Mouse (Mus musculus): ENCODE results near the gene Tns4.

Gene Tns4

DNA sequence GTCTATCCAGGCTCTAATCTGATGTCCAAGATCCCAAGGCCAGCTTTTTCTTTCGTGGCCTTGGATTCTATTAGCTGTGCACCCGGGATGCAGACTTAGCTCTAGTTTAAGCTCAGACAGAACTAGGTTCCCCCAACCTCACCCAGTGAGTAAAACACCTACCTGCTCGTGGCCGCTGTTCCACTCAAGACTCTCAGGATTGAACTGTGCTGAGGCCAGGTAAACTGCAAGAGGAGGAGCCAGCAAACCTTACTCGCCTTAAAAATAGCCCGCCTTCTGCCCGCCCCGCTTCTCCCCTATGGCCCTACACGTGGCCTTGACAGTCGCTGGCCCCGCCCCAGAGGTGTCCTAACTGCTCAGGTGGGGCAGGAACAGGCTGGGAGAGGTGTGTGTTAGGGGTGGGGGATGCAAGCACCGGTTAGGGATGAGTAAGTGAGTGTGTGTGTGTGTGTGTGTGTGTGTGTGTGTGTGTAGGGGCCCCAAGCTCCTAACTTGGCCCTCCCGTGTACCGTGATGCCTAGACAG lies at the start of gene Tns4:
Tns4 (minus strand) TSS at position 230 of the 525 bp plus-strand sequence.
- DNase-seq (ENCODE audit: low spot score in 2 of 2) = no peak

DNA sequence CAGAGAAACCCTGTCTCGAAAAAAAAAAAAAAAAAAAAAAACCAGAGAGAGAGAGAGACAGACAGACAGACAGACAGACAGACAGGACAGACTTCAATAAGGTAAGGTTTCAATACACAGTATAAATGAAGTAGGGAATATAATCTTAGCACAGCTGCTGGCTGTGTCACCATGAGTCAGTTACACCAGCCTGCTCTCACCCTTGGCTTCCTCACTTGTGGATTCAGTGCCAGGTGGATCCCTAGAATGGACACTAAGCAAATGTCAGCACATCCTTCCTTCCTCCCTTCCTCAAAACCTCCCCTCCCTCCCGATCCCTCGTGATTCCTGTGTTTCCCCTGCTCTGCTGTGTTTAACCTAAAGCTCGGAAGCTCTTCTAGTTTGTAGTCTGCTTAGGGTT lies 48.3 kb upstream of the Tns4 start:
- DNase-seq (ENCODE audit: low spot score in 2 of 2) = no peak

DNA sequence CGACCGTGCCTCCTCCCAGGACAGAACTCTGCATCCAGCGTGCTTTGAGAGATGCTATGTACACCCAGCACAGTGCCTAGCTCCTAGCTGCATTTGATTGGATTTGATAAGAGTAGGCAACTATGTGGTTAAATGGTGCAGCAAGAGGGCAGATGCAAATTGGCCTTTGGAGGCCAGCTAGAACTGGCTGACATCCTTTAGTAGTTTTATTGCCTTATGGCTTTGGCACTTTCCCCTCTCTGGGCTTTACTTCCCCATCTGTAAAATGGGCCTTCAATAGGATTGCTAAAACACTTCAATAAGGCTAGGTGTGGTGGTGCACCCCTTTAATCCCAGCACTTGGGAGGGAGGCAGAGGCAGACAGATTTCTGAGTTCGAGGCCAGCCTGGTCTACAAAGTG lies 47.9 kb upstream of the Tns4 start:
- DNase-seq (ENCODE audit: low spot score in 2 of 2) = no peak

DNA sequence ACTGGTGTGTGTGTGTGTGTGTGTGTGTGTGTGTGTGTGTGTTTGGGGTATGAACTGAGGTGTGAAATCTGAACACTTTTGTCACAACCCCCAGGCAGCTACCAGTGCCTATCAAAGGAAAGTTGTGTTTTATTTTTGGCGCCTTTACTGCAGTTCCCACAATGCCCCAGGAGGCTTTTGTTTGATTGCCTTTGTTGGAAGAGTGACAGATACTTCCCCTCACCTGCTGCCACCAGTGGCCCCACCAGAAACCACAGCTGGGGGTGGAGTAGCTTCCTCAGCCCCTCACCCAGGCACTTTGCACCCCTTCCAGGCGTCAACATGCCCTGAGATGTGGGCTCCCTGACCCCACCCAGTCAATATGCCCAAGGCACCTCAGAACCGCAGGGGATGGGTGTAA lies 47.3 kb upstream of the Tns4 start:
- DNase-seq (ENCODE audit: low spot score in 2 of 2) = peak; percentile 84

DNA sequence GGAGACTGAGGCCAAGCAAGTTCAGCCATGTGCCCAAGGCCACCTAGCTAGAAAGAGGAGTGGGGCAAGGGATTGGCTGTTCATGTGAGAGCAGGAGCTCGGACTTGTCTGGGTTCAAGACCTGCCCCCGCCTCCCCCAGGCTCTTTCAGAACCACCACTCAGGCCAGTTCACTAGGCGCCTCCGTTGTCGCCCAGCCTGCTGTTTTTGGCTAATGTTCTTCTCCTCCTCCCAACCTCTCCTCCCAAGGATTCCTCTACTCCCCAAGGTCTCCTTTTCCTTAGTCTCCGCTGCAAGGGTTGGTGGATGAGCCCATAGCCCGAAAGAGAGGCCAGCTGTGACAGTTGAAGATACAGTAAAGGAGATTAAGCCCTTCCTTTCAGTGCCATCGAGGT lies 45.9 kb upstream of the Tns4 start:
- DNase-seq (ENCODE audit: low spot score in 2 of 2) = no peak

DNA sequence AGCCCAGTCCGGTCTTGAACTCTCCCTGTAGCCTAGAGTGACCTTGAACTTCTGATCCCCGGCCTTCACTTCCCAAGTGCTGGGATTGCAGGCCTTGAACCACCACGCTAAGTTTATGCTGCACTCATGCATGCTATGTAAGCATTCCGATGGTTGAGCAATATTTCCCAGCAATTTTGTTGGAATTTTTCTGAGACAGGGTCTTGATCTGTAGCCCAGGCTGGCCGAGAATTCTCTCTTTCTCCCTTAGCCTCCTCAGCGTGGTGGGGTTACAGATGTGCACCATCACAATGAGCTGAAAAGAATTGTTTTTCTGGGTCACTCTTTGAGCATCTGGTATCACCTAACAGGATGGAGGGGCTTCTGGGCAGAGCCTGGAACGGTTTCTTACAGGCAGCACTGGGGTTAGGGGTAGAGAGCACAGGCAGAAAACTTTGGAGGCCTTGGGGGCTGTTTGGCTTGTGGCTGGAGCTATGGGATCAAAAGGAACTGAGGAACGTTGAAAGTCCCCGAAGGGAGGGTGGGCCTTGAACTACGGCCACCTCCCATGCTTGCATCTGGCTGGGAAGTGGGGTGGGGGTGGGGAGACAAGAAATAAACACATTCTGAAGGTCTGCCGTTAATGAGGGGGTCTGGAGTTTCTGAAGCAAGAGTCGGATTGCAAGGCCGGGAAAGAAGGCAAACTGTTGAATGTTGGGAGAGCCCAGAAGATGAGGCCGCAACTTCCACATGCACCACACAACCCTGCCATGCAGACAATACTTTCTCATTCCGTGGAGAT lies 45.4 kb upstream of the Tns4 start:
- no peak for DNase-seq (ENCODE audit: low spot score in 2 of 2)

DNA sequence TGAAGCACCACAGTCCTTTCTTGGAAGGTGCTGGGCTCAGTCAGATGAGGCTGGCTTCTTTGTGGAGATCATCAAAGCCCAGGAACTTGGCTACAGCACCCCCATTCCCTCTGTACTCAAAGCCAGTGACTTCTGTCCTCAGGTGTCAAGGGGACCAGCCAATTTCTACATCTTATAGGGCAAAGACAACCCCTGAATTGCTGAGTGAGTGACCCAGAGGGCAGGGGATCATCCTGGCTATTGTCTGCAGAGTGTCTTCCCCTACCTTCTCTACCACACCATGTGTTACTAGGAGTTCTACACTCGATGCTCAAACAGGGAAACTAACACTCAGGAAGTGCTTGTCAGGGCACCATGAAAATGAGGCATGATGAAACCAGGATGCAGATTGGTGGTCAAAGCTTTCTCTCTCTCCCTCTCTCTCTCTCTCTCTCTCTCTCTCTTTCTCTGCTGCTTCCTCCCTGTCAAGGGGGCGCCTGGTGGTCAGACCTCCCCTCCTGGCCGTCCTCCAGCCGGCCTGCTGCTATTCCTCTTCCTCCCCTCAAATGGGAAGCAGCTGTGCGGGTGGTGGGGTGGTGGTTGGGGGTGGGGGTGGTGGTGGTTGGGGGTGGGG lies 44.3 kb upstream of the Tns4 start:
- DNase-seq (ENCODE audit: low spot score in 2 of 2) = no peak

DNA sequence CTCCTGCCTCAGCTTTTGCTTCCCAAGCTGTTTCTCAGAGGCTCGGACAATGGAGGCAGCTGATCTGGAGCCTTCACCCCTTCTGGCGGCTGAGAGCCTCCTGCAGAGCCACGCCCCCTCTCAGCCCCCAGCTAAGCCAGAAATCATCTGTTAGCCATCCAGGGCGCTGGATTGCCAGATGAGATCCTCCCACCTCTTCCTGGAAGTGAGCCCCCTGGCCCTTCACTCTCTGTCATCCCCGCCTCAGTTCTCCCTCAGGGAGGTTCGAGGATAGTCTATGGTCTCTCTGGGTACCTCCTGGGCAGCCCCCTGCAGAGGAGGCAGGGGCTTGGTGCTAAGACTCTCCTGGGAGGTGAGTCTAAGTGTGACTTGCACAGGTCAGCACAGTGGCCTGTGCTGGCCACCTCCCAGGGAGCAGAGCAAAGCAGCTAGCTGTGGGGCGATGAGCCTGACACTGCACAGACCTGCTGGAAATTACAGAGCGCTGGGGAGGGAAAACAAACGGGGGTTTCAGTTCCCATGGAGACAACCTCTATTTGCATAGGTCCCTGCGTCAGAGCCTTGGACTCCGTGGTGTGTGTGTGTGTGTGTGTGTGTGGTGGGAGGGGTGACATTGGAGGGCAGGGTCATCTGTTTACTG lies 43.1 kb upstream of the Tns4 start:
- DNase-seq (ENCODE audit: low spot score in 2 of 2) = peak; percentile 66 to 70

DNA sequence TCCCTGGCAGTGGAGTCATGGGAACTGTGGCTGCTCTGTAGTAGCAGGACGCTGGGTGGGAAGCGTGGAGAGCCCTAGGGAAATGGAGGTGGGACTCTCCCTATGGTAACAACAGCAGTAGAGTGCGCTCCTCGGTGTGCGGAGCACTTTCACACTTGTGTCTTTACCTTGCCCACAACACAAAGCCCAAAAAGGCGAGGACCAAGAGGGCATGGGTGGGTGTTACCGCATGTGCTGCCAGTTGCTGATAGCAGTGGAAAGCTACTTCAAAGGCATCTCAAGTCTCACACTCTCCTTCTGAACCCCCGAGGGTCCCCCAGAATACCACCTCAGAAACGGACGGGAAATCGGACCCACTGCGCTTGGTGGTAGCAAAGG lies 42.3 kb upstream of the Tns4 start:
- DNase-seq (ENCODE audit: low spot score in 2 of 2) = no peak

DNA sequence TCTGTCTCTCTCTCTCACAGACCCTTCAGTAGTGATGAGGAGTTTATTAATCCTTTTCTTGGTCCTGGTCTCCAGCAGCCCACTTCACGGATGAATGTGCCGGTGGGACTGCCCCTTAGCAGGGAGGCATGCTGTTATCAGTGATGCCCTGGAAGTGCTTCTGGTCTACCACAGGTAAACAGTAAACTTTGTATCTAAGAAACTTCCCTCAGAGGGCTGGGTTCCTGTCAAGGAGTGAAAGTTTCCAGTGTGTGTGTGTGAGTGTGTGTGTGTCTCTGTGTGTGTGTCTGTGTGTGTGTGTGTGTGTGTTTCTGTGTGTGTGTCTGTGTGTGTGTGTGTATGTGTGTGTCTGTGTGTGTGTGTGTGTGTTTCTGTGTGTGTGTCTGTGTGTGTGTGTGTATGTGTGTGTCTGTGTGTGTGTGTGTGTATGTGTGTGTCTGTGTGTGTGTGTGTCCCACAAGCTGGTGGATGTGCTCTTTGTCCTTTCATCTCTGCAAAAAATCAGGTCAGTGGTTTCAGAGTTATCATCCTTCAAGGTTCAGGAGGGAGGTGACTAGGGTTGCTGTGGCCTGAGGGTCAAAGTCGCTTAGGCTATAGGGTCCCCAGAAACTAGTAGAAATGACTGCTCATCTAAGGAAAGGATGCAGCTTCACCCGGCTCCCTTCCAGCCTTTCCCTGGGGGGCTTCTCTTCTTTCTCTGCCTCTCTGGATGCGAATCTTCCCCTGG lies 41.8 kb upstream of the Tns4 start:
- no peak for DNase-seq (ENCODE audit: low spot score in 2 of 2)

DNA sequence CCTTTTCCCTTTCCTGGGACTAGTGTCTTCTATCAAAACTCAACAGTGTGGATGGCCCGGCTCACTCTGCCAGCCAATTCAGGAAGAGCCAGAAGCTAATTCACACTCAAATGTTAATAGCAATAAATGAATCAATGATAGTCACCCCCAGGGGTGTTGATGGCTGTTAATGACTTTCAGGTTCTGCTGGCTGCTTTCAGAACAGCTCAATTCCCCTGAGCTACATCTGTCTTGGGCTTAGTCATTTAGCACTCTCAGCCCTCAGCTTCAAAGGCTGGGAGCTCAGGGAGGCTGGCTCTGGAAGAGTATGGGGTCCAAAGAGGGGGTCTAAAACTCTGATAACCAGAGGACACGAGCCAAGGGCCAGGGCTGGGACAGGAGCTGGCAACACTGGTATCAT lies 40.2 kb upstream of the Tns4 start:
- DNase-seq (ENCODE audit: low spot score in 2 of 2) = no peak

DNA sequence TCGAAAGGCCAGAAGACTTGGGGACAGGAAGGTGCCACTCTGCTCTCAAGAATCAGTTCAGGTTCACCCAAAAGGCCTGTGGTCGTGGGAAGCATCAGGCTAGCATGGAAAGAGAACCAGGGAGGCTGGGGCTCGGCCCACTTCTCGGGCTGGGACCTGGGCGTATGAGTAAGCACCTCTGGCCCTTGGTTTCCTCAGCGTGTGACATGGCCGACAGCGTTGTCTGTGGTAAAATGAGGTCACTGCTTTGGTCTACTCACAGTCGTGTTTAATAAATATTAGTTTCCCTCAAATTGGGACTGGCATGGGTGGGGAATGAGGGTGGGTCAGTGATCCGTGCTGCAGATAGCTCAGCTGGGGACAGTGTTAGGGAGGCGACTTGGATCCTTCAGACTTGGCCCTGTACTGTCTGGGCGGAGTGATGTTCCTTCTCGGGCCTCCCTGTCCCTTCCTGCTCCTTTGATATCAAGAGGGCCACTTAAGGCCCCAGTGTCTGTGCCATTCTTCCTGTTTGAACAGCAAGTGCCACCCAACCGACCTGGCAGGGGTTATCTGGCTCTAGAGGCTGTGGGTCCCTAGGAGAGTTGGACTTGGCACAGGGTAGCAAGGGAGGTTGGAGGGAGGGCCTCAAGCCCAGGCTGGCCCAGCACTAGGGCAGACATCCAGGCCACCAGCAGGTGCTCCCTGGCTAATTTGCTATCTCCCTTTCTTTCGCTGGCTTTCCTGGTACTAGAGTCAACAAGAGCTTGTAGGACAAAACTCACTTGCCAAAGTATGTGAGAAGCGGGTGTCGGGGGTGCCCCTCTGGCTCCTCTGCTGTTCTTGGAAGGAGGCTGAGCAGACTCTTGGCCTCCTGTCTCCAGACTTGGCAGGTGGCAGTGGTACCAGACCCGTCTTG lies 38.9 kb upstream of the Tns4 start:
- DNase-seq (ENCODE audit: low spot score in 2 of 2) = no peak

DNA sequence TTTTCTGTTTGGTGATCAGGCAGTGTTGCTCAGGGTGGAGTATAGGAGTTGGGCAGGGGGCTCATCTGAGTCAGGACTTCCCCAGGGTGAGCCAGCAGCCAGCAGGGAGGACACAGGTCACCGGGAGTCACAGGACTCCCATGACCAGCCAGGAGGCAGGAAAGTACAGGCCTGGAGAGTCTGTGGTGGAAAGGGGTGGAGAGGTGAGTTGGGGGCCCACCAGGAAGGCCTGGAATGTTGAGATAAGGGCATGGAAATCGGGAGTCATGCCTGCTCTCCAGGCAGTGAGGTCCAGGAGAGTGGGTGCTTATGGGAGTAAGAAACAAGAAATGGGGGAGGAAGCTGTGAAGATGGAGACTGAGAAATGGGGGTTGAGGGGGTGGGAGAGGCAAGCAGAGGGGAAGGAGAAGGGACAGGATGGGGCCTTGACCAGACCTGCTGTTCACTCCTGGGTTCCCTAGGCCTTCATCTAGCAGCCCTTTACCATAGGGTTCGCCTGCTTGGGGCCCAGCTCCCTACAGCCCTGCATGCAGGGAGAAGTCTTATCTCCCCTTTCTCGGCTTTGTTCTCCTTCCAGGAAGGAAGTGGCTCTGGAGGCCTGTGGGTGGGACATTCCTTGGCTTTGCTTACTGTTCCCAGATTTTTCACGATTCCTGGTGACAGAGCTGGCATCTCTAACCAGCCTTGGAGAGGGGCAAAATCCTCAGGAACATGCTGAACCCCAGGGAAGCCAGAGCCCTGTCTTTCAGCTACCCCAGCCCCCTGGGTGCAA lies 37.6 kb upstream of the Tns4 start:
- DNase-seq (ENCODE audit: low spot score in 2 of 2) = no peak

DNA sequence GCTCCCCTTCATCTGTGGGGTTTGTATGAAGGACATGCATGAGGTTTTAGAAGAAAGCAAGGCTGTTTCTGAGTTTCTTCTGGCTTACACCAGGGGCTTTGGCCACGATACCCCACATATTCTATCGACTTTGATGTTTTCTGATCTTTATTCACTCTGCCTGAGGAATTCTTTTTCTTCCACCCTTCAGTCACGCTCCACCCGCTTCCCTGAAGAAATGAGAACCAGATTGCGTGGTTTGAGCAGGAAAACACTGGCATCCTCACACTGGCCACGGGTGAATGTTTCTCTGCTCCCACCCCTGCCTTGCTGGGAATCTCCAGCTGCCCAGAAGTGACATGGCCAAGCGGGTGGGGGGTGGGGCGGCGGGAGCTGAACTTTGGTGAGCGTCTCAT lies 35.5 kb upstream of the Tns4 start:
- no peak for DNase-seq (ENCODE audit: low spot score in 2 of 2)

DNA sequence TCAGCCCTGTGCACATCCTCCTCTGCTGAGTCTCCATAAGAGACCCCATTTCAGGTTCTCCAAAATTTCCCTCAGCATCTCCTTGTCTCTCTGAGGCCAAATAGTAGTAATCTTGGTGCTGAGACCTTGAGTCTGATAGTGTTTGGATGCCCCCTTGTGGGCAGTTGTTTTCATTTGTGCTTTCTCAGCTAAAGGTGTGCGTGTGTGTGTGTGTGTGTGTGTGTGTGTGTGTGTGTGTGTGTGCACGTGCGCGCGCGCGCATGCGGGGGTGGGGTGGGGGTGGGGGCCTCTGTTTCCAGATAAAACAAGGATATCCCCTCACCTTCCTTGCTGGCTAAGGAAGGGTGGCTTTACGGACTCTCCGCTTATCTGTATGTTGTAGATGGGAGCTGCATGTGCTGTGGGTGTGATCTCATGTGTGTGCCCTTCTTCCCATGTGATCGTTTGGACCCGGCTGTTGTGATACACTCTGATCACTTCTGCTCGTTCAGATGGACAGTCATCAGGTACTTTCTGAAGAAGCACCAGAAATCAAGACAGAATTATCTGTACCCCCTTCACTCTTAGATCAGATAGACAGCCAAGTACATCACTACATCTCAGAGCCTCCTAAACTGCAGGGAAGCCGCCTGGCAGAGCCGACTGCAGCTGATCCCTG lies 35.0 kb upstream of the Tns4 start:
- DNase-seq (ENCODE audit: low spot score in 2 of 2) = peak in 1 of 2 experiments; percentile 68

DNA sequence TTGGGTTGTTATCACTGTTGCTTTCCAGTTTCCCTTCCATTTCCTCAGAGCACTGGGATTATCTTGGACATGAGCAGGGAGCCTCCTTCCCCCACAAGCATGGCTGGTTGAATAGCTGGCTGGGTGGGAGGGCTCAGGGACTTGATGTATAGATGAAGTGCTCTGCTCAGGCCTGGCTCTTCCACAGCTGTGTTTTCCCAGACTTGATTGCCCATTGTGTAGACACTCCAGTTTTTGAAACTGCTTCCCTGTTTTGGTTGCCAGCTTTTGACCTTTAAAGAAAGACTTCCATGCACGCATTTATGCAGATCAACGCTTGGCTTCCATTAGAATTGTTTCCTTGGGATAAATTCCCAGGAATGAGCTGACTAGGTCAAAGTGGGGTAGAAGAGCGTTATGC lies 33.6 kb upstream of the Tns4 start:
- DNase-seq (ENCODE audit: low spot score in 2 of 2) = no peak

DNA sequence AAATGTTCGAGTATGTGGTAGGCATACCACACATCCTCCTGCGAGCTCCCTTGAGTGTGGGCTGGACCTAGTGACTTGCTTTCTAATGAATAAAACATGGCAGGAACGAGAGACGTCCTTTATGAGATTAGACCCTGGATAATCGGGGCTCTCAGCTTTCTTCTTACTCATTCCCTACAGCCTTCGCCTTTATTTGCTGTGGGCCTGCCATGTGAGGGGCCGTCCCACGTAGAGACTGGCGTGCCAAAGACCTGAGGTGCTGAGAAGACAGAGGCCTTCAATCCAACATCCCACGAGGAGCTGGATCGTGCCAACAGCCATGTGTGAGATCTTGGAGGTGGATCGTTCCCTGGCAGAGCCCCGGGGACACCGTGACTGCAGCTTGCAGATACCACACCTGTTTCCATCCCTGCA lies 32.1 kb upstream of the Tns4 start:
- no peak for DNase-seq (ENCODE audit: low spot score in 2 of 2)

DNA sequence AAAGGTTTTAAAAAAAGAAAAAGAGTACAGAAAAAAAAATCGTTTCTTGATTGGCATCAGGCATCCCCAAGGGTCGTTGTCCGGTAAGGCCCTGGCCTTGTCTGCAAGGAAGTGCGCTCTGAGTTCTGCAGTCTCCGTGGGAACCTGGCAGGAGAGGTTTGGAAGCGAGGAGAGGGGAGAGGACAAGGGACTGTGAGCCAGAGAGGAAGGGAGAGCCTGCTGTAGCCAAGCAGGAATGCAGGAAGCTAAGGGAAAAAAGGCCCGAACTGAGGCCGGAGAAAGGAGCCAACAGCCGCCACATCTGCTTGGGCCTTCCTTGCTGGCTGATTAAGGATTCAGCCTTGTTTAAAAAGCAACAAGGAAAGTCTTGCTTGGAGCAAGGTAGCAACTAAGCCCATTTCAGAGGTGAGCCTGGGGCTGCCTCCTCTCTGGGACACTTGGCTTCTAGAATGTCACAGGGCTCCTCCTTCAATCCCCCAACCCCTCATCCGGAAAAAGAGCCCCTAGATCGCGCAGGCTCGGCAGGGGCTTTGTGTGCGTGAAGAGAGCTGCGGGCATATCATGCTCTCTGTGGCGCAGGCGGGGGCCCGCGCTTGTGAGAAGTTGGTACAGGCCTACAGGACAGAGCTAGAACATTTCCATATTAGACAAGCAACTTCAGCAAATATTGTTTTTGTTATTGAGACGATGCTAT lies 31.6 kb upstream of the Tns4 start:
- no peak for DNase-seq (ENCODE audit: low spot score in 2 of 2)

DNA sequence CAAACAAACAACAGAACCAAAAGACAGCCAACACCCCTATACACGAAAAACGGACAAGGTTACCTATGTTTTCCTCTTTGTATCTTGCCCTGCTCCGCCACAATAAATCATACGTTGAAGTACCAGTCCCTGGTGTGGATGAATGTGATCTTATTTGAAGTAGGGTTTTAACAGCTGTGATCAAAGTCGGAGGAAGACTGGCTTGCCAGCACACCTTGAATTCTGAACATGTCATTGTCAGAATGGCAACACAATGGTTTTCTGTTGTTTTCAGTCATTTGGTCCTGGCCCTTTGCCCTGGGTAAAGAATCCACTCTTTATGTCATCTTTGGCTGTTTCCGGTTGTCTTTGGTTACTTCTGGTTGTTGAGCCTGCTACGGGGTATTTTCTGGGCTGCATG lies 29.9 kb upstream of the Tns4 start:
- DNase-seq (ENCODE audit: low spot score in 2 of 2) = no peak
